Mouse (Mus musculus): ENCODE data around the gene 4921524J17Rik. TPM values are rescaled to one million over a fixed set of nuclear protein-coding genes. Genes with fewer than 3 reads are reported as not detected.

The 4921524J17Rik gene
- total and polyA plus RNA-seq, 2 experiments from 2014 or later = 40.1 to 75.7 TPM

GRCm38 (mm10) chr8:85444092-85444491 lies 11.5 kb upstream of the 4921524J17Rik start:
- ATAC-seq = no peak
- no peak for TF ChIP-seq CTCF (IDR thresholded peaks at IDR 0.05; ENCODE audit: low read depth)
- H3K9ac ChIP-seq = no peak overlapping the region

GRCm38 (mm10) chr8:85441564-85441963 lies 8.9 kb upstream of the 4921524J17Rik start:
- no peak for TF ChIP-seq CTCF (IDR thresholded peaks at IDR 0.05; ENCODE audit: low read depth)
- no peaks in the 10 kb centered on the region for H3K9me3 ChIP-seq (ENCODE audit: low read length)
- H3K9ac ChIP-seq = no peak overlapping the region
- H3K27me3 ChIP-seq (ENCODE audit: insufficient read depth, low read length) = no peaks in the 10 kb centered on the region
- WGBS = 36% methylated on average over 5 of the region's 5 CpGs
- no peak for DNase-seq
- H3K4me2 ChIP-seq (ENCODE audit: low read depth) = no peak overlapping the region
- H3K36me3 ChIP-seq (ENCODE audit: insufficient read depth) = no peaks in the 10 kb centered on the region
- no peak for ATAC-seq
- H3K4me1 ChIP-seq (ENCODE audit: insufficient read depth) = no peaks in the 10 kb centered on the region
- H3K4me3 ChIP-seq (ENCODE audit: low read depth, low read length) = no peak overlapping the region
- H3K27ac ChIP-seq (ENCODE audit: low read depth, low read length) = no peak overlapping the region

More at GRCm38 (mm10) chr8:85444092-85444491, 11.5 kb upstream of the 4921524J17Rik start:
- Histone ChIP-seq H3K27ac (ENCODE audit: low read depth, low read length) (no peak overlapping the region), H3K4me1 (ENCODE audit: insufficient read depth) (no peaks in the 10 kb centered on the region), H3K4me2 (ENCODE audit: low read depth) (no peak overlapping the region), H3K27me3 (ENCODE audit: insufficient read depth, low read length) (no peaks in the 10 kb centered on the region), H3K9me3 (ENCODE audit: low read length) (no peaks in the 10 kb centered on the region), H3K4me3 (ENCODE audit: low read depth, low read length) (no peak overlapping the region), H3K36me3 (ENCODE audit: insufficient read depth) (no peaks in the 10 kb centered on the region)
- DNase-seq = no peak

GRCm38 (mm10) chr8:85435736-85436135 lies 3.1 kb upstream of the 4921524J17Rik start:
- Histone ChIP-seq H3K4me3 (ENCODE audit: low read depth, low read length) (no peak overlapping the region), H3K4me1 (ENCODE audit: insufficient read depth) (0 out of 2 replicates have a peak, but pooled peaks cover 6% of the 10 kb centered on the region), H3K27me3 (ENCODE audit: insufficient read depth, low read length) (no peaks in the 10 kb centered on the region), H3K27ac (ENCODE audit: low read depth, low read length) (no peak overlapping the region), H3K9me3 (ENCODE audit: low read length) (no peaks in the 10 kb centered on the region), H3K4me2 (ENCODE audit: low read depth) (no peak overlapping the region), H3K9ac (no peak overlapping the region), H3K36me3 (ENCODE audit: insufficient read depth) (no peaks in the 10 kb centered on the region)
- DNase-seq = no peak
- no peak for TF ChIP-seq CTCF (IDR thresholded peaks at IDR 0.05; ENCODE audit: low read depth)
- no peak for ATAC-seq
- WGBS = 40% methylated on average over 5 of the region's 5 CpGs

- Histone ChIP-seq H3K27me3 (ENCODE audit: insufficient read depth, low read length) (no peaks in the 10 kb centered on the region), H3K27ac (ENCODE audit: low read depth, low read length) (no peak overlapping the region), H3K36me3 (ENCODE audit: insufficient read depth) (no peaks in the 10 kb centered on the region), H3K9me3 (ENCODE audit: low read length) (no peaks in the 10 kb centered on the region), H3K4me1 (ENCODE audit: insufficient read depth) (0 out of 2 replicates have a peak, but pooled peaks cover 10% of the 10 kb centered on the region), H3K9ac (no peak overlapping the region), H3K4me2 (ENCODE audit: low read depth) (no peak overlapping the region), H3K4me3 (ENCODE audit: low read depth, low read length) (no peak overlapping the region)
- ATAC-seq (no peak), DNase-seq (no peak)
- WGBS = 74% methylated on average over 12 of the region's 12 CpGs
- no peak for TF ChIP-seq CTCF (IDR thresholded peaks at IDR 0.05; ENCODE audit: low read depth)
Observed at GRCm38 (mm10) chr8:85434817-85435216, 2.2 kb upstream of the 4921524J17Rik start.

DNA sequence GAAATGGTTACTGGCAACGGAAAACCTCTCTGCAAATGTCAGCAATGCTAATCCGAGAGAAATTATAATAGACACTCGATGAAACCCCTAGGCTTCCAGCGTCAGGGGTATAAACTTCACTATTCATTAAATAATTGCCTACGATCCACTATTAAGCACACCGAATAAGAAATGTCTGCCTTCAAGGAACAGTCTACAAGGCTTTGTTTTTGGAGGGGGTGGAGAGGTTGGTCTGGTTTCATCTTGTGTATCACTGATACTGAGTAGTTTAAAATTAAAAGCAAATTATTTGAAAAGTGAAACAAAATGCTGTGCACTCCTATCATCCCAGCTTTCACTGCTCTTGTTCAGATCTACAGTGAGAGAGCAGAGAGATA lies 372 bp upstream of the 4921524J17Rik start:
- Histone ChIP-seq H3K4me3 (ENCODE audit: low read depth, low read length) (peak overlapping the region; percentile 90), H3K4me2 (ENCODE audit: low read depth) (peak overlapping the region; percentile 45), H3K4me1 (ENCODE audit: insufficient read depth) (peaks cover 20% of the 10 kb centered on the region; the same call in 1 of the 2 replicates), H3K9ac (peak overlapping the region; percentile 82), H3K36me3 (ENCODE audit: insufficient read depth) (no peaks in the 10 kb centered on the region), H3K27me3 (ENCODE audit: insufficient read depth, low read length) (no peaks in the 10 kb centered on the region), H3K27ac (ENCODE audit: low read depth, low read length) (peak overlapping the region; percentile 92), H3K9me3 (ENCODE audit: low read length) (no peaks in the 10 kb centered on the region)
- under 1% methylated on average over 6 of the region's 6 CpGs for WGBS
- TF ChIP-seq CTCF (IDR thresholded peaks at IDR 0.05; ENCODE audit: low read depth) = no peak
- ATAC-seq (peak; percentile 68), DNase-seq (no peak)

DNA sequence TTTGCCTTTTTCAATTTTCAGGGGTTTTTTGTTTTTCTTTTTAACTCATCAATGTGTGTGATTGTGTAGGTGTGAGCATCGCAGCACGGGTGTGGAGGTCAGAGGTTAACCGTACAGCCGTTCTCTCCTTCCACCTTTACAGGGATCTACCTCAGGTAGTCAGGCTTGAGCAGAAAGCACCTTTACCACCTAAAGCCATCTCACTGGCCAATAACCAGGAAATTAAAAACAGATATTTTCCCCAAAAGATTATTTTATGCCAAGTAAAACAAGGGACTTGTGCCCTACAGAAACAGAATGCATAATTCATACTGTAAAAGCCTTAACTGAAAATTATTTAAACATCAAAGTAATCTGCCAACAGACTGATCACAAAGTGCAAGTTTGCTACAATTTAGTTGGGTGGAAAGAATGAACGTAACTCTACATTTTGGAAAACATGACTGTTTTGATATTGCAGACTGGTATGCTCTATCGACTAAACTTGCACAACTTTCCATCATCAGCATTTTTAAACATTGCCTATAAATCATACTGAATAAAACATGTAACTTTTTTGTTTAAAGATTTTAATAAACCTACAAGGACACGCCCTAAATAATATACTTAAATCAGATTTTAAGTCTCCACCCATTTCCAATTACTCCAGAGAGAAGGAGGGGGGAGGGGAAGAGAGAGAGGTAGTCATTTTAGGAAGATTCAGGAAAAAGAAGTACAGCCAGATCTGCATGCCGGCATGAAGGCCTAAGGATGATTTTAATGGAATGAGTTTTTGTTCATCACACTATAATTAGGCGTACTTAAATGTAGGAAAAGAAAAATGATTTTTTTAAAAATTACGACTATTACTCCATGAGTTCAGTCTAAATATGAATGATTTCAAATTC lies 1.1 kb downstream of the 4921524J17Rik start:
- DNase-seq (no peak), ATAC-seq (no peak)
- H3K9me3 ChIP-seq (ENCODE audit: low read length) = no peaks in the 10 kb centered on the region
- H3K36me3 ChIP-seq (ENCODE audit: insufficient read depth) = no peaks in the 10 kb centered on the region
- peak overlapping the region; percentile 46 for H3K4me2 ChIP-seq (ENCODE audit: low read depth)
- 11% methylated on average over 10 of the region's 10 CpGs for WGBS
- peak overlapping the region; percentile 90 for H3K4me3 ChIP-seq (ENCODE audit: low read depth, low read length)
- H3K27ac ChIP-seq (ENCODE audit: low read depth, low read length) = peak overlapping the region; percentile 92; the same call in 1 of the 2 replicates
- peak overlapping the region; percentile 82 for H3K9ac ChIP-seq
- no peak for TF ChIP-seq CTCF (IDR thresholded peaks at IDR 0.05; ENCODE audit: low read depth)
- peaks cover 23% of the 10 kb centered on the region; the same call in 1 of the 2 replicates for H3K4me1 ChIP-seq (ENCODE audit: insufficient read depth)
- H3K27me3 ChIP-seq (ENCODE audit: insufficient read depth, low read length) = no peaks in the 10 kb centered on the region

GRCm38 (mm10) chr8:85430801-85431200 lies 1.8 kb downstream of the 4921524J17Rik start:
- 17% methylated on average over 3 of the region's 3 CpGs for WGBS

More at GRCm38 (mm10) chr8:85430801-85431200, 1.8 kb downstream of the 4921524J17Rik start:
- DNase-seq (peak; percentile 2), ATAC-seq (no peak)
- no peaks in the 10 kb centered on the region for H3K27me3 ChIP-seq (ENCODE audit: insufficient read depth, low read length)
- TF ChIP-seq CTCF (IDR thresholded peaks at IDR 0.05; ENCODE audit: low read depth) = no peak
- peak overlapping the region; percentile 46 for H3K4me2 ChIP-seq (ENCODE audit: low read depth)
- H3K9ac ChIP-seq = peak overlapping the region; percentile 29; the same call in 1 of the 2 replicates
- no peaks in the 10 kb centered on the region for H3K9me3 ChIP-seq (ENCODE audit: low read length)
- no peak overlapping the region for H3K27ac ChIP-seq (ENCODE audit: low read depth, low read length)
- H3K4me3 ChIP-seq (ENCODE audit: low read depth, low read length) = peak overlapping the region; percentile 90
- H3K4me1 ChIP-seq (ENCODE audit: insufficient read depth) = peaks cover 23% of the 10 kb centered on the region; the same call in 1 of the 2 replicates
- no peaks in the 10 kb centered on the region for H3K36me3 ChIP-seq (ENCODE audit: insufficient read depth)

All from forebrain, postnatal 0 days (tissue).